Mouse (Mus musculus): ENCODE measurements around the gene Cep95. TPM values are rescaled to one million over a fixed set of nuclear protein-coding genes. Genes with fewer than 3 reads are reported as not detected.

Gene Cep95
- total and polyA plus RNA-seq, 3 experiments, result 17.5 to 21.7 (median 19.3) TPM

- dilution Hi-C loops (cut with MboI; ENCODE audit: extremely low pct_ligation_motif_present, extremely low pct_unique_long_range_greater_than_20kb, low sequenced_read_pairs) (no loop called here), in situ Hi-C loops (cut with MboI; ENCODE audit: low pct_ligation_motif_present, low pct_unique_long_range_greater_than_20kb, low sequenced_read_pairs) (no loop called here)
- H3K9me3 ChIP-seq (replicated peaks; ENCODE audit: low read length), result no peaks in the 10 kb centered on the region
These were observed 30.5 kb downstream of the Cep95 start for GRCm38 (mm10) chr11:106819595-106819994.

GRCm38 (mm10) chr11:106820252-106820651, 31.2 kb downstream of the Cep95 start:
- no peak overlapping the region for H3K9ac ChIP-seq (ENCODE audit: insufficient read depth, low read depth)
- H3K27me3 ChIP-seq (replicated peaks), result no peaks in the 10 kb centered on the region
- TF ChIP-seq POLR2AphosphoS2 (IDR thresholded peaks at IDR 0.05; ENCODE audit: low read depth, low read length), result no peak
- no peak for TF ChIP-seq POLR2A (IDR thresholded peaks at IDR 0.05; ENCODE audit: low read depth, low read length)
- no peak for TF ChIP-seq ELF1 (IDR thresholded peaks at IDR 0.05; ENCODE audit: low read depth, low read length)
- TF ChIP-seq USF2 (conservative IDR thresholded peaks at IDR 0.05; ENCODE audit: low read depth, low read length), result no peak
- TF ChIP-seq PAX5 (IDR thresholded peaks at IDR 0.05; ENCODE audit: low read length), result no peak
- TF ChIP-seq ZKSCAN1 (IDR thresholded peaks at IDR 0.05; ENCODE audit: borderline replicate concordance, low read depth, low read length), result no peak
- no peak for TF ChIP-seq JUN (IDR thresholded peaks at IDR 0.05; ENCODE audit: insufficient read depth, low read depth, low read length)
- TF ChIP-seq BHLHE40 (IDR thresholded peaks at IDR 0.05; ENCODE audit: low read depth, low read length), result no peak
- H3K27ac ChIP-seq (ENCODE audit: insufficient read depth, low read depth), result no peak overlapping the region
- dilution Hi-C loops (cut with MboI; ENCODE audit: extremely low pct_ligation_motif_present, extremely low pct_unique_long_range_greater_than_20kb, low sequenced_read_pairs), result no loop called here
- no peak for DNase-seq (ENCODE audit: extremely low read depth)
- no peaks in the 10 kb centered on the region for H3K9me3 ChIP-seq (replicated peaks; ENCODE audit: low read length)
- no peak overlapping the region for H3K4me2 ChIP-seq (ENCODE audit: insufficient read depth, low read depth, poor library complexity, severe bottlenecking)
- in situ Hi-C loops (cut with MboI; ENCODE audit: low pct_ligation_motif_present, low pct_unique_long_range_greater_than_20kb, low sequenced_read_pairs), result no loop called here
- H3K4me1 ChIP-seq (ENCODE audit: control insufficient read depth in 1 of 2, insufficient read depth in 2 of 2), result no peaks in the 10 kb centered on the region
- H3K4me3 ChIP-seq (replicated peaks in 1 of 3; ENCODE audit: low read depth in 2 of 3, low read length in 2 of 3, poor library complexity in 1 of 3), result no peak overlapping the region
- H3K79me2 ChIP-seq (replicated peaks; ENCODE audit: control insufficient read depth, extremely low read depth, insufficient read depth, poor library complexity, severe bottlenecking), result no peaks in the 10 kb centered on the region
- H3K36me3 ChIP-seq (replicated peaks in 1 of 2; ENCODE audit: control insufficient read depth in 1 of 2, insufficient read depth in 1 of 2, low read length in 1 of 2), result peaks cover 66 to 88% of the 10 kb centered on the region in 2 experiments

More at GRCm38 (mm10) chr11:106819595-106819994, 30.5 kb downstream of the Cep95 start:
- no peak overlapping the region for H3K9ac ChIP-seq (ENCODE audit: insufficient read depth, low read depth)
- H3K79me2 ChIP-seq (replicated peaks; ENCODE audit: control insufficient read depth, extremely low read depth, insufficient read depth, poor library complexity, severe bottlenecking), result no peaks in the 10 kb centered on the region
- peaks cover 73 to 92% of the 10 kb centered on the region in 2 experiments for H3K36me3 ChIP-seq (replicated peaks in 1 of 2; ENCODE audit: control insufficient read depth in 1 of 2, insufficient read depth in 1 of 2, low read length in 1 of 2)
- no peak for DNase-seq (ENCODE audit: extremely low read depth)
- no peaks in the 10 kb centered on the region for H3K4me1 ChIP-seq (ENCODE audit: control insufficient read depth in 1 of 2, insufficient read depth in 2 of 2)
- TF ChIP-seq ZC3H11A (IDR thresholded peaks at IDR 0.05; ENCODE audit: low read depth, low read length) (no peak), USF1 (IDR thresholded peaks at IDR 0.05; ENCODE audit: low read depth, low read length) (no peak), RCOR1 (conservative IDR thresholded peaks at IDR 0.05; ENCODE audit: low read depth, low read length) (no peak), MXI1 (IDR thresholded peaks at IDR 0.05; ENCODE audit: low read depth, low read length) (no peak), CHD2 (IDR thresholded peaks at IDR 0.05; ENCODE audit: low read length) (no peak), IRF4 (IDR thresholded peaks at IDR 0.05; ENCODE audit: low read depth, low read length) (no peak), PAX5 (IDR thresholded peaks at IDR 0.05; ENCODE audit: low read length) (no peak), JUN (IDR thresholded peaks at IDR 0.05; ENCODE audit: insufficient read depth, low read depth, low read length) (no peak), EP300 (IDR thresholded peaks at IDR 0.05; ENCODE audit: low read length) (no peak), MEF2A (IDR thresholded peaks at IDR 0.05; ENCODE audit: borderline replicate concordance, low read depth, low read length) (no peak), UBTF (IDR thresholded peaks at IDR 0.05; ENCODE audit: low read depth, low read length) (no peak), SIN3A (IDR thresholded peaks at IDR 0.05; ENCODE audit: low read length) (no peak), GABPA (IDR thresholded peaks at IDR 0.05; ENCODE audit: insufficient replicate concordance, low read depth, low read length) (no peak), MAZ (IDR thresholded peaks at IDR 0.05; ENCODE audit: low read depth, low read length) (no peak), MAFK (IDR thresholded peaks at IDR 0.05; ENCODE audit: insufficient replicate concordance, low read length) (no peak)
- H3K27me3 ChIP-seq (replicated peaks), result no peaks in the 10 kb centered on the region
- no peak overlapping the region for H3K4me3 ChIP-seq (replicated peaks in 1 of 3; ENCODE audit: low read depth in 2 of 3, low read length in 2 of 3, poor library complexity in 1 of 3)
- no peak overlapping the region for H3K4me2 ChIP-seq (ENCODE audit: insufficient read depth, low read depth, poor library complexity, severe bottlenecking)
- no peak overlapping the region for H3K27ac ChIP-seq (ENCODE audit: insufficient read depth, low read depth)
